Mouse (Mus musculus) kidney, adult 2 months (tissue): Measurements from ENCODE around the gene Stn1.

Source experiments
- CTCF ChIP-seq: fragments of 200-500 bp; conservative IDR thresholded peaks from 2 replicates; pipeline ENCODE4 v1.5.1; 2011; ENCODE audit warnings: low read depth, mild to moderate bottlenecking, control low read depth, low read length, moderate library complexity, mixed read lengths; ENCODE audit not compliant: insufficient read depth, insufficient read length
- POLR2A ChIP-seq: fragments of 200-500 bp; IDR thresholded peaks from one replicate; pipeline ENCODE4 v1.6.1; 2011; ENCODE audit warnings: low read depth, low read length, control low read depth

DNA sequence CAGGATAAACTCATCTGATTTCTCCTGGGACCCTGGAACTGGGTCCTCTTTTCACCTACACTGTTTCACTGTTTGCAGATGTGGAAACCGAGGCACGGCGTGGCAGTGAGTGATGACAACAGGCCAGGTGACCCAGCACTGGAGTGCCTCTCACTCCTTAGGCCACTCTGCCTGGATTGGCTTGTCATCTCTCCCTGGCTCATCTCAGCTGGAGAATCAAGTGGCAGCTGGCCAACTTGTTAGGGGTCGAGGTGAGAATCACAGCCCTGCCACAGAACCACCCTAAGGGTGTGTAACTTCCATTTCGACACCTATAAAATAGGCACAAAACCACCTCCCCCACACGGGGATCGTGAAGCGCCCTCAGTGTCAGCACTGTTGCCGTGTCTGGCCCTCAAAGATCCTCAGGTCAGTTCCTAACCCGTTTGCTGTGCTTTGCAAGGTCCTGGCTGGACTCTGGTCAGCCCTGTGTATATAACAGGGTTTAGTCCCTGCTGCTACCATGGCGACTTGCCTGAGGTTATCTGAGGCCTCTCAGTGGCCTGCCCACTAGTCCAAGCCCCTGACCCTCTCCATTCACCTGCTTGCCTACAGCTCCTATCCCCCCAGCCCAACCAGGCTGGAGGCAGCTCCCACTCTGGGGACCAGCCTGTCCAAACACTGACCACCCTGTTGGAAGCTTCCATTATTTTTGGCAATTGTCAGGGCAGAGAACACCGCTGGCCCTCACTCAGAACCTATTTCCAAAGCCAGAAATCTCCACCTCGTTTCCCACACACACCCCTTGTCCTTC is 79.4 kb downstream of the Stn1 start:
- TF ChIP-seq CTCF: no peak
- no peak for TF ChIP-seq POLR2A
